Mouse (Mus musculus) cerebellum, postnatal 4 days (tissue): Measurements from ENCODE around the gene 3110009E18Rik.

Experiments
- DNase-seq, 2 experiments: peaks; one replicate each; pipeline ENCODE4 v3.0.0; 2022; ENCODE audit warnings: low spot score in 2 of 2, mixed read lengths in 1 of 2

Gene 3110009E18Rik

GRCm38 (mm10) chr1:120101227-120101609 lies 19.8 kb upstream of the 3110009E18Rik start:
- no peak for DNase-seq

GRCm38 (mm10) chr1:120105556-120105959 lies 15.4 kb upstream of the 3110009E18Rik start:
- DNase-seq: no peak

DNA sequence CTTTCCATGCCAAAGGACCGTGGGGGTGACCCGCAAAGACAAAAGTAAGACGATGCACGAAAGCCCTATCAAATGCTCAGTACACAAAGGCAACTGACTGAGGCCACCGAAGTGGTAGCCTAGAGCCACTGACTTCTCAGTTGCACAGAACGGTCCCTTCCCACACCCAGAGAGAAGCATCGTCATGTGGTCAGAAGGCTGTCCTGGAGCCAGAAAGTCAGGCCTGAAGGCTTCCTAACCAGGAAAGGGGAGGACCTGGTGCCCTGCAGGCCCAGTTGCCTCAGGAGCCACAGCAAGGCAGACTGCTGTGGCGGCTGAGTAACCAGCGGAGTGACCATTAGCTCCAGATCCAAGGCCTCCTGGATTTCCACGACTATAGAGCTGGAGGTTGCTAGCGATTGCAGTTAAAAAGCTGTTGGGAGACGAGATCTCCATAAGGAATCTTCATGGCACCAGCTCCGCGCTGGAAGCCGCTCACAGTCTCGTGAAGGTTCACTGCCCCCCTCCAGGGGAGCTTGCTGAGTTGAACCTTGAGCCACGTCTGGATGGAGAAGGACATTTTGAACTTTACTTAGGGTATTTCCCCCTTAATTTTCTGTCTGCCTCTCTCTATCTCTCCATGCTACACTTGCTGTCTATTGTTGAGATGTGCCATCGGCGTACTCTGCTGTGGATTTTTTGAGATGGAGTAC lies 11.1 kb upstream of the 3110009E18Rik start:
- DNase-seq: no peak

GRCm38 (mm10) chr1:120111766-120112165 lies 9.2 kb upstream of the 3110009E18Rik start:
- no peak for DNase-seq

- no peak for DNase-seq
Observed at GRCm38 (mm10) chr1:120112251-120113187, 8.5 kb upstream of the 3110009E18Rik start.

DNA sequence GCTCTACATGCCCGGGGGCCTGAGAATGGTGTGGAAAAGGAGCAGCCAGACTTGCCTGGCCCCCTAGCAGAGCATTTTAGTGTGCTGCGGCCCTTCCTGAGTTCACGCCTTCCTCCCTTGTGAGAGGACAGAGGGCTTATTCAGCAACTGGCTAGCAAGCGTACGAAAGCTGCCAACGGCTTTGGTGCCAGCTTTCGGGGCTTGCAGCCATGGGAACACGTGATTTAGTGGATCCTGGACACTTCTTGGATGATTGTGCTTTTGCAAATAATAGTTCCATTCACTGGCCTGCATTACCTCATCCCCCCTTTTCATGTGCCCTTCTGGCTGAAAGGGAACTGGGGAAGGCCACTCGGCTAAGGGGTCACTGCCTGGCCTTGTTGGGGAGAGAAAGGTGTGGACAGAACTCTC lies 5.3 kb upstream of the 3110009E18Rik start:
- DNase-seq: peak; percentile 57 to 76

GRCm38 (mm10) chr1:120116106-120116505 lies 4.9 kb upstream of the 3110009E18Rik start:
- DNase-seq: no peak

- DNase-seq: no peak
Observed at GRCm38 (mm10) chr1:120118854-120119253, 2.1 kb upstream of the 3110009E18Rik start.

- DNase-seq: no peak
Observed at GRCm38 (mm10) chr1:120119389-120119788, 1.6 kb upstream of the 3110009E18Rik start.

DNA sequence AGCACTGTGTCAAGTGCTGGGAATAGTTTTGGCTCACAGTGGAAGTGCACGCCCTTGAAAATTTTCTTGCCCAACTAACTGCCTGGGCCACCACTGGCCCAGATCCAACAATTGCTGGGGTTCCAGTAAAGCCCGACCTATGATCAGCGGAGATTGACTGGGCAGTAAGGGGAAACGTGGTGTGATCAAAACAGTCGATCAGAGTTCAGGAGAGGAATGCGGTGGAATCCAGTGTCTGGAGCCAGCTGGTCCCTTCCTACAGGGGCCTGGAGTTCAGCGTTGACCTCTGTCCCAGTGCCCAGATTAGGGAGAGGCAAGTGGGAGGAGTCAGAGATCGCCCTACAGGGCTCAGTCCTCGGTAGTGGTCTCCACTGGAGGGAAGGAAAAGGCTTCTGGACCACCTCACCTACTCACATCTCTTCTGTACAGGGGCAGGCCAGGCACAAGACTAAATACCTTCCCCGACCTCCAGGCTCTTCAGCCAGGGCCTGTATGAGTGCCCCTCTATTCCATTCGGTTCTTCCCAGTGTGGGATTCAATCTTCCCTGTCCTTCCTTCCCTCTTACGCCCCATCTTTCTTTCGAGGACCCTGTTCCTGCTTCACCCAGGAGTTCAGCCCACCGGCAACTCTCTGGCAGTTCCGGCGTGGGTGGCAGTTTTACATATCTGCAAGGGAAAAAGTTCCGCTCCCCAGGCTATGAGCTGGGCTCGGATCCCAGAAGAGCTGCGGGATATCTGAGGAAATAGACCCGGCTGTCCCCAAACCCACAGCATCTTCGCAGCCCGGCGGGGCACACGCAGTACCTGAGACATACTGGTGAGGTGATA lies 632 bp upstream of the 3110009E18Rik start:
- DNase-seq: peak in 1 of 2 experiments; percentile 26

DNA sequence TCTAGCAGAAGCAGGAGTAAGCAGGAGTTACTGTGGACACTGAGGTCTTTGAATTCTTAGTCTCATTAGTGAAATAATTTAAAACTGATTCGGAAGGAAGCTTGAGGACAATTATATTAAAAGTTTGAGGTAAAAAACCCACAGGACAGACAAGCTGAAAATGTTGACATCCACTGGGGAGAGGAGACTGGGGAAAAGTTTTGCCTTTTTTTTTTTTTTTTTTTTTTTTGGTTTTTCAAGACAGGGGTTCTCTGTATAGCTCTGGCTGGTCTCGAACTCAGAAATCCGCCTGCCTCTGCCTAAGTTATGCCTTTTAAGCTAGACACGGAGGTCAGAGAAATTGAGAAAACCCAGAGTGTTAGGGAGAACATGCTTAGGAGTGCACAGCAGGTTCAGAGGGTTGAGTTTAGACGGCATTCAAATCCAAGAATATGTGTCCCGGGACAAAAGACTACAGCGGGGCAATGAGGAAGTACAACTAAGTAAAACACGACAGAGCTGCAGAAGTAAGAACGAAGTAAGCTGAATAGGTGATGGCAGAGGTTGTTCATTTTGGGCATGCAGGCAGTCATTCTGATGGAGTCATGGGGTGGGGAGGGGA lies 1.0 kb downstream of the 3110009E18Rik start:
- no peak for DNase-seq

DNA sequence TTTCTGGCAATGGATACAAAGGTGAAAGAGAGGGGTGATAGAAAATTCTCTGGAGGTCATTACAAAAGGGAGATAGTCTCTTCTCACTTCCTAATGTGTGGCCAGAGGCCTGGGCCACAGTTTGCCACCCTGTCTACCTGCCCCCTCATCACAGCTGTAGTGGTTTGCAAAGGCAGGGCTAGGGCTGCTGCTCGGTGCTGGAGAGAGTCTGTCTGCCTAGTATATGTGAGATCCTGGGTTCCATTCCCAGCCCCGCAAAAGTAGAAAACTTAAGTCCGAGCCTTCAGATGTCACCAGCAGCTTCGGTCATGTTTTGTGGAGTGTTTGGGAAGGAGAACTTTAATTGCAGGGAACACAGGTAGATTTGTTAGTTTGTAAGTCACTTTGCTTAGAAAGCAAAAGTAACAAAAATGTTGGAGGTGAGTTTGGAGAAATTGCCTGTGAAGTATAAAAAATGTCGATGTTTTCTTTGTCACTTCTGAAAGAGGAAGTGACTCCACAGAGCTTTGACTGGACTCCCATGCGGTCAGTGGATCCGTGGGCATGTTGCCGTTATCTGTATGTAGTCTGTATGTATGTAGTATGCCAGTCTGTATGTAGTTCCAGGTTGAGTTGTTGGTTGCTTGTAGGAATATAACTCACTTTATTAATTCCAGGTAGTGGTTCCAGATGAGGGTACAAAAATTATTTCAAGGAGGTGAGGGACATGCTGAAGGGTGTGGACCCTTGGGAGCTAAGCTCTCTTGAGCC lies 1.8 kb downstream of the 3110009E18Rik start:
- no peak for DNase-seq

- no peak for DNase-seq
Observed at GRCm38 (mm10) chr1:120124839-120125238, 3.9 kb downstream of the 3110009E18Rik start.

DNA sequence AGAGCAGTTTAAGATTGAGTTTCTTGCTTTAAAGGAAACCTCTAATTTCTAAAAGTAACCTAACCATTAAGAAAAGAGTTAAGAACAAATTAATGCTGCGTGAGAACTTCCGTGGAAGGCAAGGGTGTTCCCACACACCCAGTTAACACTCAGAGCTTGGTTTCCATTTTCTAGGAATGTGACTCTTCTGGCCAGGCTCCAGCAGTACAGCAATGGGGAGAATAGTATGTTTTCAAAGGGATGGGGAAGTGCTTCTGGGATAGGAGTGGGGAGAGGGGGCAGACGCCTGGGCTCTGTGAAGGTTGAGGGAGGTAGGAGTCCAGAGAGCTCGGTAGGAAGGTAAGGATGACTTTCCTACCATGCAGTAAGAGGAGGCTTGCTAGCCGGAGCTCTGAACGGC lies 4.5 kb downstream of the 3110009E18Rik start:
- no peak for DNase-seq

DNA sequence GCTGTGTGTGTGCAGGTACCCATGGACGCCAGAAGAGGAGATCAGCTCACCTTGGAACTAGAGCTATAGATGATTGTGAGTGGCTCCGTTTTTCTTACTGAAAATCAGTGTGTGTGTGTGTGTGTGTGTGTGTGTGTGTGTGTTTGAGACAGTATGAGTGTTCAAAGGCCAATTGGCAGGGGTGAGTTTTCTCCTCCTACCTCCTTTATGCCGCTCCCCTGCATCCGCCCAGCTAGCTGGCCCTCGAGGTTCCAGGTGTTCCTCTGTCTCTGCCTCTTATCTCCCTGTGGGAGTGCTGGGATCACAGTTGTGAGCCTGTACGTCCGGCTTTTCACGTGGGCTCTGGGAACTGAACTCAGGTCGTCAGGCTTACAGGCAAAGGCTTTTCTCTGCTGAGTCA lies 5.3 kb downstream of the 3110009E18Rik start:
- no peak for DNase-seq

DNA sequence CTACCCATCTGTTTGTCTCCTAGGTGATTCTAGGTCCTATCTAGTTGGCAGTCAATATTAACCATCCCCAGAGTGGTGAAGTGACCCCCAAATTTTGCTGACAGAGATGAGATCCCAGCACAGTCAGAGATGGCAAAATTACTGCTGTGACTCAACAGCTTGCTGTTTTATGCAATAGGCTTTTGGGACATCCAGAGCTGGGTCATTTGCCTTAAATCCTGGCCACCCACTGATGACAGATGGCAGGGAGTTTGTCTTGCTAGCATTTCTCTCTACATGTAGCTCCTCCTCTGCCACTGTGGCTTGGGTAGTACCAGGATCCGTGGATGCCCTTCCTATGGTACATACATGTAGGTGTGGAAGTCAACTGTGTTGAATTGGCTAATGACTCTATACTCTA lies 11.4 kb downstream of the 3110009E18Rik start:
- no peak for DNase-seq

DNA sequence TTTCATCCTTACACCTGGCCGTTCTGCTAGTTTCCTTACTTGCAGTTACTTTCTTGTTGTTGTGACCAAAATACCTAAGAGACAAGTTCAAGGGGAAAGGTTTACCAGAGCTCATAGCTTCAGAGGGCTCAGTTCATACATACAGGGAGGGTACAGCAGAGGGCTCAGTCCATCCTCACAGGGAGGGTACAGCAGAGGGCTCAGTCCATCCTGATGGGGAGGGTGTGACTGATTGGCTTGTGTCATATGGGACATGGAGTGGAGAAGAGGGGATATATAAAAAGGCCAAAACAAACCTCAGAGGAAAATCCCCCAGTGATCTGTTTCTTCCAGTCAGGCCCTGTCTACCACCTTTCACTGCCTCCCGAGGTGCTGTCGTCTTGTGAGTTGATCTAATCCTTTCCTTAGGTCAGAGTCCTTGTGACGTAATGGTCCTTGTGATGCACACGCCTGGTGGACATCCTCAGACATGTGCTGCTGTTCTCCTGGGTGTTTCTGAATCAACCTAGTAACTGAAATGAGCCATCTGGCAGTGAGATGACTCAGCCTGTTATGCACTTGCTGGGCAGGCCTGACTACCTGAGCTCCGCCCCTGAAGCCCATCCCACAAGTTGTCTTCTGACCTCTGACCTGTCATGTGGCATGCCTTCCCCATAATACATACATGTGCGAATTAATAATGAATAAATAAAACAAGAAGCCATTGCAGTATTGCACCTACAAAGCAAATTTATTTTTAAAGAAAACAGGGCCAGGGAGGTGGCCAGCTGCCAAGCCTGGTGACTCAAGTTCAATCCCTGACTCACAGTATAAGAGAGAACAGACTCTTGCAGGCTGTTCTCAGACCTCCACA lies 15.2 kb downstream of the 3110009E18Rik start:
- no peak for DNase-seq

DNA sequence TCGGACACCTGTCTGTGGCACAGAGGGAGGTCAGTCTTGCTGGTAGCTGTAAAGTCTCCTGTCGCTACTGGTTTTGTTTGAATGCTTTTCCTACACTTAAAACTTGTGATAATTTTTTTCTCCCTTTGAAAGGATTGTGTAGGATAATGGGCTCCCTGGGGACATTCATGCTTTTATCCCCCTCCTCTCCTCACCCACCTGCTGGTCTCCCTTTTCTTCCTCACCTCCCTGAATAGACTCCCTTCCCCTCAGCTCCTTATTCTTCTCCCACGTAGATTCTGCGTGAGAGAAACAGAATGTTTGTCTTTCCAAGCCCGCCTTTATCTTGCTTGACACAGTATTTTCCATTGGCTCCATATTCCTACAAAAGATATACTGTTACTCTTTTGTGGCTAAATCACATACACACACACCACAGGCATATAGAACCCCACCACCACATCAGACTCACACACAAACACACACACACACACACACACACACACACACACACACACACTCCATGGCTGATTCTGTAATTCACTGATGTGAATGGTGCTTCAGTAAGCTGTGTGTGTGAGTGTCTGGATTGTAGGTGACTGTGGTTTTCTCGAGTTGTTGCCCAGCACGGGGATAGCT lies 18.0 kb downstream of the 3110009E18Rik start:
- no peak for DNase-seq

- no peak for DNase-seq
Observed at GRCm38 (mm10) chr1:120140144-120140693, 19.2 kb downstream of the 3110009E18Rik start.
